Mouse (Mus musculus) olfactory bulb, adult 2 months (tissue): ENCODE results near the gene Sgsm2.

ENCODE experiments used
- CTCF ChIP-seq: fragments of 200-500 bp; IDR thresholded peaks from 2 replicates; pipeline ENCODE4 v1.5.1; 2012; ENCODE audit warnings: low read depth, mild to moderate bottlenecking, low read length, moderate library complexity; ENCODE audit not compliant: insufficient read depth
- POLR2A ChIP-seq: fragments of 200-500 bp; IDR thresholded peaks from 2 replicates; pipeline ENCODE4 v1.6.1; 2012; ENCODE audit warnings: mild to moderate bottlenecking, low read depth, low read length, moderate library complexity; ENCODE audit not compliant: insufficient read depth

GRCm38 (mm10) chr11:74946348-74946747 is 49.5 kb upstream of the Sgsm2 start:
- TF ChIP-seq CTCF (no peak), POLR2A (no peak)
